Mouse (Mus musculus) forebrain, embryonic 12.5 days (tissue): Measurements from ENCODE around the gene Rnase1. TPM values are rescaled to one million over a fixed set of nuclear protein-coding genes. Genes with fewer than 3 reads are reported as not detected.

Experiments
- ATAC-seq: fragments of 200-750 bp; cut with Nextera tagmentation; 2 replicates; pipeline ENCODE4 v1.8.0; 2017; ENCODE audit warnings: moderate TSS enrichment; ENCODE audit not compliant: low FRiP score
- H3K27ac ChIP-seq: fragments of 300-500 bp; sonication (generic); 2 replicates; pipeline ENCODE4 v1.5.1; 2016; ENCODE audit warnings: mild to moderate bottlenecking
- H3K27me3 ChIP-seq: fragments of 300-500 bp; sonication (generic); 2 replicates; pipeline ENCODE4 v1.6.1; 2016; ENCODE audit warnings: mild to moderate bottlenecking
- H3K36me3 ChIP-seq: fragments of 300-500 bp; sonication (generic); replicated peaks from 2 replicates; pipeline ENCODE4 v1.6.1; 2016; ENCODE audit warnings: mild to moderate bottlenecking
- H3K4me1 ChIP-seq: fragments of 300-500 bp; sonication (generic); 2 replicates; pipeline ENCODE4 v1.6.1; 2016
- H3K4me2 ChIP-seq: fragments of 300-500 bp; sonication (generic); 2 replicates; pipeline ENCODE4 v1.6.1; 2016; ENCODE audit warnings: mild to moderate bottlenecking, moderate library complexity
- H3K4me3 ChIP-seq: fragments of 300-500 bp; sonication (generic); replicated peaks from 2 replicates; pipeline ENCODE4 v1.5.1; 2016; ENCODE audit warnings: mild to moderate bottlenecking
- H3K9ac ChIP-seq: fragments of 300-500 bp; sonication (generic); 2 replicates; pipeline ENCODE4 v1.6.1; 2016; ENCODE audit warnings: mild to moderate bottlenecking
- H3K9me3 ChIP-seq: fragments of 300-500 bp; sonication (generic); 2 replicates; pipeline ENCODE4 v1.6.1; 2016
- WGBS: fragments of 180-500 bp; shearing (Covaris S2); methylation state at CpG from one replicate; pipeline ENCODE4 v1.1.7; 2016; 5-methylcytosine and 5-hydroxymethylcytosine counted together
- polyA plus RNA-seq: library from polyadenylated mRNA; unstranded; fragments of >200 nt; fragmentation: Nextera tagmentation; extraction: Ambion mirVana; gene quantifications from 2 replicates; pipeline ENCODE4 v1.2.1, GENCODE M21; 2016

Rnase1 gene
- polyA plus RNA-seq, 1 experiment from 2014 or later, result not detected

DNA sequence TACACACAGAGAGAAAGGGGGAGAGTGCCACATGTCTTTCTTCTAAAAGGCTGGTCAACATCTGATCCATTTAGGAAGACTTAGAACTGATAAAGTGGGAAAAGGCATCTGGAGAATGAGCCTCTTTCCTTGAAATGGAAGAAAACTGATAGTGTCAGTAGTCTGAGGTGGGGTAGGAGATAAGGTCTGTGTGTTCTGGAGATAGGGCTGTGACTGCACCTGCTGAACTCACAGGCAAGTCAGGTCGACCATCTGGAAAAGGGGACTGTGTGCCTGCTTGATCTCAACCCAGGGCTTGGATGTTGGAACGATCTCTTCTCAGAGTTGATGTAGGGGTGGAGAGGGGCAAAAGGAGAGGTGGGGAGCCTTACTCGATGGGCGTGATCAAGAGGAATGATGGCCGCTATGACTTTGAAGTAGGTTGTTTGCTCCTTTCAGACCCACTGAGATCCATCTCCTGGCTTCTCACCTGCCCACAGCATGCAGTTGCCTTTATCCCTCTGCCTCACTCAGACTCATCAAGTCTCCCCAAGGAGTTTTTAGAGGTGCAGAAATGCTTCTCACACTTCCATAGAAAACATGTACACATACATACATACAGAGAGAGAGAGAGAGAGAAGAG, 5.8 kb upstream of the Rnase1 start:
- Histone ChIP-seq H3K27ac (no peak overlapping the region), H3K4me1 (no peaks in the 10 kb centered on the region), H3K9ac (no peak overlapping the region), H3K27me3 (no peaks in the 10 kb centered on the region), H3K4me3 (no peak overlapping the region), H3K36me3 (no peaks in the 10 kb centered on the region), H3K9me3 (no peaks in the 10 kb centered on the region), H3K4me2 (no peak overlapping the region)
- ATAC-seq, result no peak
- 88% methylated on average over 5 of the region's 5 CpGs for WGBS

GRCm38 (mm10) chr14:51150206-51150831, 3.7 kb upstream of the Rnase1 start:
- 81% methylated on average over 3 of the region's 3 CpGs for WGBS
- no peaks in the 10 kb centered on the region for H3K9me3 ChIP-seq
- ATAC-seq, result no peak

GRCm38 (mm10) chr14:51149164-51149563, 2.6 kb upstream of the Rnase1 start:
- Histone ChIP-seq H3K27me3 (no peaks in the 10 kb centered on the region), H3K36me3 (no peaks in the 10 kb centered on the region), H3K27ac (no peak overlapping the region), H3K4me1 (peaks cover 3% of the 10 kb centered on the region; the same call in 1 of the 2 replicates), H3K9ac (no peak overlapping the region), H3K9me3 (no peaks in the 10 kb centered on the region), H3K4me3 (no peak overlapping the region), H3K4me2 (no peak overlapping the region)
- ATAC-seq, result no peak
- 78% methylated on average over 5 of the region's 5 CpGs for WGBS

More at GRCm38 (mm10) chr14:51150206-51150831, 3.7 kb upstream of the Rnase1 start:
- H3K9ac ChIP-seq, result no peak overlapping the region
- peaks cover 3% of the 10 kb centered on the region; the same call in 1 of the 2 replicates for H3K4me1 ChIP-seq
- no peaks in the 10 kb centered on the region for H3K27me3 ChIP-seq
- H3K36me3 ChIP-seq, result no peaks in the 10 kb centered on the region
- H3K27ac ChIP-seq, result no peak overlapping the region
- H3K4me2 ChIP-seq, result no peak overlapping the region
- H3K4me3 ChIP-seq, result no peak overlapping the region

DNA sequence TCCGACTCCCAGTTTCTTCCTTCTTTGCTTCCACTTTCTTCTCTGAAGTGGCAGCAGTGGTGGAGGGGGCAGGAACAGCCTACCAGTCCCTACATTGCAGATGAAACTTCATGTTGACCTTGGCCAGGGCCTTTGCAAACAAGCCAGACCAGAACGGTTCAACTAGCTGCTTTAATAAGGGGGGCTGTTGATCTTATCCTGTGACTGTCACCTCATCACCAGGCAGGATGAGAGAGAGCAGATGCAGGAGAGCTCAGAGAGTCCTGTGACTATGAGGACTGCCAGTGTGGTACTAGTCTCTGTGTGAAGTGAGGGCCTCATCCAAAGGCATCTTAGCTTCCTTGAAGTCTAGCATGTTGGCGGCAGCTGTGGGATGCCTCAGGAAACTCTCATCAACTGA, 1.4 kb upstream of the Rnase1 start:
- no peak for ATAC-seq
- Histone ChIP-seq H3K9ac (no peak overlapping the region), H3K9me3 (no peaks in the 10 kb centered on the region), H3K4me1 (peaks cover 3% of the 10 kb centered on the region; the same call in 1 of the 2 replicates), H3K27me3 (no peaks in the 10 kb centered on the region), H3K4me2 (no peak overlapping the region), H3K36me3 (no peaks in the 10 kb centered on the region), H3K4me3 (no peak overlapping the region), H3K27ac (no peak overlapping the region)
- WGBS, result 80% methylated on average over 3 of the region's 3 CpGs

DNA sequence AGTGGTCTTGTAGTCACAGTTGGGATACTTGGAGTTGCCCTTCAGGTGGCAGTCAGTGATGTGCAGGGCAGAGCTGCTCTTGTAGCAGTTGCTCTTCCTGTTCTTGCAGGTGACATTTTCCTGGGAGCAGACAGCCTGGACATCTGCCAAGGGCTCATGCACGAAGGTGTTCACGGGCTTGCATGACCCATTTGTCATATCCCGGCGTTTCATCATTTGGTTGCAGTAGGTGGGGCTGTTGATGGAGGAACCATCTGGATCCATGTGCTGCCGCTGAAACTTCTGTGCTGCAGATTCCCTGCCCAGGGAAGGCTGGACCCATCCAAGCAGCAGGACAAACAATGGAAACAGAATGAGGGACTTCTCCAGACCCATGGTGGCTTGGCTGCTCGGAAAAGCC, 1.1 kb downstream of the Rnase1 start:
- Histone ChIP-seq H3K9ac (no peak overlapping the region), H3K9me3 (no peaks in the 10 kb centered on the region), H3K27me3 (no peaks in the 10 kb centered on the region), H3K36me3 (no peaks in the 10 kb centered on the region), H3K27ac (no peak overlapping the region), H3K4me2 (no peak overlapping the region), H3K4me3 (no peak overlapping the region), H3K4me1 (peaks cover 3% of the 10 kb centered on the region; the same call in 1 of the 2 replicates)
- no peak for ATAC-seq
- 94% methylated on average over 6 of the region's 6 CpGs for WGBS

DNA sequence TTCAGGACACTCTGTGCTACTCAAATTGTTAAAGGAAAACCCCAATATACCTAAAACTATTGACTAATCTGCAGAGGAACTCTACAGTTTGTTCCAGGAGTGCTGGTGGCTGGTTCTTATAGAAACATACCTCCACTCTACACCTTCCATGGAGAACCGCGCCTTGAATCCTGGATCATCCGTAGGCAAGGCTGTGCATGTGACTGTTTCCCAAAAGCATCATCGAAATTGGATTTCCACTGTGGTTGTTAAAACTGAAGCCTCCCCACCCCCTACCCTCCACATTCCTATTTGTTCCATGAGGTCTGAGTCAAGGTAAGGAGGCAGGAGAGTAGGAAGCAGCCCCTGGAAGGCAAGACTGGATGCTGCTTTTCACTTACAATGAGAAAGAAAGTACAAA, 2.1 kb downstream of the Rnase1 start:
- 95% methylated on average over 4 of the region's 4 CpGs for WGBS

GRCm38 (mm10) chr14:51143937-51144336, 2.6 kb downstream of the Rnase1 start:
- Histone ChIP-seq H3K27ac (no peak overlapping the region), H3K4me2 (no peak overlapping the region), H3K4me1 (peaks cover 3% of the 10 kb centered on the region; the same call in 1 of the 2 replicates), H3K9ac (no peak overlapping the region), H3K4me3 (no peak overlapping the region), H3K27me3 (no peaks in the 10 kb centered on the region), H3K9me3 (no peaks in the 10 kb centered on the region), H3K36me3 (no peaks in the 10 kb centered on the region)
- no peak for ATAC-seq
- WGBS, result 89% methylated on average over 2 of the region's 2 CpGs

More for the DNA sequence above, 2.1 kb downstream of the Rnase1 start:
- no peak overlapping the region for H3K4me2 ChIP-seq
- no peak overlapping the region for H3K9ac ChIP-seq
- no peak overlapping the region for H3K4me3 ChIP-seq
- no peak for ATAC-seq
- H3K9me3 ChIP-seq, result no peaks in the 10 kb centered on the region
- H3K27ac ChIP-seq, result no peak overlapping the region
- no peaks in the 10 kb centered on the region for H3K36me3 ChIP-seq
- no peaks in the 10 kb centered on the region for H3K27me3 ChIP-seq
- H3K4me1 ChIP-seq, result peaks cover 3% of the 10 kb centered on the region; the same call in 1 of the 2 replicates

DNA sequence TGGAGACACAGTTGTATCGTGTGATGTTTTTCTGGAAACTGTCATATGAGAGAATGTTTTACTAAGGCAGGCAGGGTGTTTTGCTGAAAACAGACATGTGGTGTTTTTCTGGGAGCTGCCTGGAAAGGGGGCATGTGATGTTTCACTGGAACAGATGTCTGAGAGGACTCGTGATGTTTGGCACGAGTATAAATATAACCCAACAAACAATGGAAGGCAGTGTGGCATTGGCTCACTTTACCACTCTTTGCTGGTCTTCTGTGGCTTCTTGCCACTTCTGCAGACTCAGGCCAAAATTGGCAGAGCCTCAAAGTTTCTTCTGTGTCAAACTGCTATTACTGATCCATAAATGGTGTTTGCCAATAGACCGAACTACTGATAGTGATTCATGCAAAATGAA, 3.3 kb downstream of the Rnase1 start:
- WGBS, result 89% methylated on average over 4 of the region's 4 CpGs
- Histone ChIP-seq H3K27me3 (no peaks in the 10 kb centered on the region), H3K9ac (no peak overlapping the region), H3K4me2 (no peak overlapping the region), H3K27ac (no peak overlapping the region), H3K9me3 (no peaks in the 10 kb centered on the region), H3K4me3 (no peak overlapping the region), H3K4me1 (peaks cover 3% of the 10 kb centered on the region; the same call in 1 of the 2 replicates), H3K36me3 (no peaks in the 10 kb centered on the region)
- ATAC-seq, result no peak

- Histone ChIP-seq H3K27me3 (no peaks in the 10 kb centered on the region), H3K4me3 (no peak overlapping the region), H3K4me2 (no peak overlapping the region), H3K36me3 (no peaks in the 10 kb centered on the region), H3K27ac (no peak overlapping the region), H3K4me1 (peaks cover 3% of the 10 kb centered on the region; the same call in 1 of the 2 replicates), H3K9me3 (no peaks in the 10 kb centered on the region), H3K9ac (no peak overlapping the region)
- WGBS, result 81% methylated on average over 3 of the region's 3 CpGs
- no peak for ATAC-seq
Measured at GRCm38 (mm10) chr14:51142568-51142967, 4.0 kb downstream of the Rnase1 start.

- Histone ChIP-seq H3K27me3 (no peaks in the 10 kb centered on the region), H3K9me3 (no peaks in the 10 kb centered on the region), H3K9ac (no peak overlapping the region), H3K4me3 (no peak overlapping the region), H3K4me2 (no peak overlapping the region), H3K4me1 (peaks cover 3% of the 10 kb centered on the region; the same call in 1 of the 2 replicates), H3K27ac (no peak overlapping the region), H3K36me3 (no peaks in the 10 kb centered on the region)
- 86% methylated on average over 4 of the region's 4 CpGs for WGBS
- ATAC-seq, result no peak
Measured at GRCm38 (mm10) chr14:51142119-51142518, 4.5 kb downstream of the Rnase1 start.

GRCm38 (mm10) chr14:51140342-51140741, 6.2 kb downstream of the Rnase1 start:
- ATAC-seq, result no peak
- Histone ChIP-seq H3K9ac (no peak overlapping the region), H3K4me2 (no peak overlapping the region), H3K27ac (no peak overlapping the region), H3K4me1 (no peaks in the 10 kb centered on the region), H3K4me3 (no peak overlapping the region), H3K36me3 (no peaks in the 10 kb centered on the region), H3K9me3 (no peaks in the 10 kb centered on the region), H3K27me3 (no peaks in the 10 kb centered on the region)
- 82% methylated on average over 2 of the region's 2 CpGs for WGBS

GRCm38 (mm10) chr14:51132372-51132771, 14.2 kb downstream of the Rnase1 start:
- no peaks in the 10 kb centered on the region for H3K9me3 ChIP-seq
- ATAC-seq, result no peak
- H3K4me1 ChIP-seq, result no peaks in the 10 kb centered on the region

More at GRCm38 (mm10) chr14:51132372-51132771, 14.2 kb downstream of the Rnase1 start:
- Histone ChIP-seq H3K9ac (no peak overlapping the region), H3K27me3 (no peaks in the 10 kb centered on the region), H3K27ac (no peak overlapping the region), H3K4me2 (no peak overlapping the region), H3K36me3 (no peaks in the 10 kb centered on the region), H3K4me3 (no peak overlapping the region)
- 92% methylated on average over 4 of the region's 4 CpGs for WGBS
